Comparison of ENCODE assay signal across 19 mouse cellular contexts in genomic region chr5:67931623-67932022, GRCm38 (mm10). TPM values are rescaled to one million over a fixed set of nuclear protein-coding genes. Genes with fewer than 3 reads are reported as not detected.
A peak's percentile ranks its signal among the peaks of the same experiment; 100 is the strongest.
DNase-seq lines count a peak whose midpoint lies in the region; ATAC-seq and TF ChIP-seq lines count a peak whose summit lies in the region.
"Had no signal": no experiment of that assay in that cellular context is flagged by ENCODE, and none has a peak within 500 bp of the region (broad histone marks: within the 10 kb centered on the region; RNA-seq: fewer than 3 reads in every experiment).

No protein-coding gene starts in this region.

- H3K36me3 ChIP-seq in megakaryocyte, embryonic 14.5 days (replicated peaks; ENCODE audit: low read length): no peaks in the 10 kb centered on the region
- H3K36me3 ChIP-seq in intestine, embryonic 16.5 days (ENCODE audit: control insufficient read depth, insufficient read depth, low read length): no peaks in the 10 kb centered on the region
- H3K36me3 ChIP-seq in stomach, postnatal 0 days (ENCODE audit: control insufficient read depth, insufficient read depth, low read length): no peaks in the 10 kb centered on the region
- no peaks in the 10 kb centered on the region for H3K36me3 ChIP-seq in midbrain, embryonic 13.5 days
- H3K36me3 ChIP-seq: midbrain, embryonic 10.5 days had no signal

- H3K27ac ChIP-seq in intestine, embryonic 16.5 days (ENCODE audit: low read length): 0 out of 2 replicates have a peak overlapping the region, but pooled peaks have one; percentile 6
- H3K27ac ChIP-seq in stomach, postnatal 0 days (replicated peaks): no peak overlapping the region
- H3K27ac ChIP-seq in midbrain, embryonic 13.5 days: no peak overlapping the region
- H3K27ac ChIP-seq: midbrain, embryonic 10.5 days had no signal

- no peak overlapping the region for H3K9ac ChIP-seq in intestine, embryonic 16.5 days (ENCODE audit: low read depth, low read length)
- H3K9ac ChIP-seq in stomach, postnatal 0 days (ENCODE audit: low read length): no peak overlapping the region
- no peak overlapping the region for H3K9ac ChIP-seq in midbrain, embryonic 13.5 days (replicated peaks)

- peak overlapping the region; percentile 82 for H3K4me3 ChIP-seq in megakaryocyte, embryonic 14.5 days (replicated peaks)
- H3K4me3 ChIP-seq in intestine, embryonic 16.5 days (ENCODE audit: low read length): no peak overlapping the region
- H3K4me3 ChIP-seq in lung, adult 2 months (replicated peaks; ENCODE audit: extremely low read depth, low read depth, low read length): no peak overlapping the region
- no peak overlapping the region for H3K4me3 ChIP-seq in stomach, postnatal 0 days (ENCODE audit: low read depth, low read length)
- H3K4me3 ChIP-seq in midbrain, embryonic 13.5 days (replicated peaks): no peak overlapping the region
- H3K4me3 ChIP-seq: midbrain, embryonic 10.5 days had no signal

- WGBS in intestine, embryonic 16.5 days: 31% methylated on average over 2 of the region's 2 CpGs
- 23% methylated on average over 2 of the region's 2 CpGs for WGBS in lung, adult 2 months
- 37% methylated on average over 2 of the region's 2 CpGs for WGBS in stomach, postnatal 0 days
- 90% methylated on average over 2 of the region's 2 CpGs for WGBS in midbrain, embryonic 13.5 days

- no peak for TF ChIP-seq CTCF in lung, adult 2 months (IDR thresholded peaks at IDR 0.05; ENCODE audit: insufficient read depth, low read length)
- TF ChIP-seq CTCF in stomach, postnatal 0 days (IDR thresholded peaks at IDR 0.05; ENCODE audit: low read depth): no peak

- H3K27me3 ChIP-seq in megakaryocyte, embryonic 14.5 days (replicated peaks): no peaks in the 10 kb centered on the region
- no peaks in the 10 kb centered on the region for H3K27me3 ChIP-seq in intestine, embryonic 16.5 days (replicated peaks; ENCODE audit: control insufficient read depth, insufficient read depth, low read length)
- no peaks in the 10 kb centered on the region for H3K27me3 ChIP-seq in stomach, postnatal 0 days (ENCODE audit: control insufficient read depth, insufficient read depth, low read length)
- H3K27me3 ChIP-seq in midbrain, embryonic 13.5 days: no peaks in the 10 kb centered on the region

- H3K4me1 ChIP-seq in megakaryocyte, embryonic 14.5 days: peaks cover 87% of the 10 kb centered on the region
- H3K4me1 ChIP-seq in intestine, embryonic 16.5 days (ENCODE audit: control insufficient read depth, insufficient read depth, low read length): 0 out of 2 replicates have a peak, but pooled peaks cover 3% of the 10 kb centered on the region
- H3K4me1 ChIP-seq in lung, adult 2 months (ENCODE audit: control insufficient read depth, insufficient read depth, low read length): peaks cover 16% of the 10 kb centered on the region; the same call in 1 of the 2 replicates
- no peaks in the 10 kb centered on the region for H3K4me1 ChIP-seq in stomach, postnatal 0 days (replicated peaks; ENCODE audit: control insufficient read depth, insufficient read depth)
- H3K4me1 ChIP-seq in midbrain, embryonic 13.5 days (replicated peaks): no peaks in the 10 kb centered on the region
- H3K4me1 ChIP-seq: midbrain, embryonic 10.5 days had no signal

- peak; percentile 37; the same call in 1 of the 2 replicates for TF ChIP-seq POLR2A in lung, adult 2 months (IDR thresholded peaks at IDR 0.05; ENCODE audit: borderline replicate concordance, extremely low read depth, low read depth, low read length)

- no peak for ATAC-seq in megakaryocyte, adult 5-6 weeks (ENCODE audit: poor library complexity, severe bottlenecking)
- peak; percentile 99 for ATAC-seq in intestine, embryonic 16.5 days
- peak; percentile 96 for ATAC-seq in stomach, postnatal 0 days (ENCODE audit: low FRiP score, low TSS enrichment)
- ATAC-seq in midbrain, embryonic 13.5 days: no peak

- H3K9me3 ChIP-seq in megakaryocyte, embryonic 14.5 days: no peaks in the 10 kb centered on the region
- H3K9me3 ChIP-seq in intestine, embryonic 16.5 days (ENCODE audit: control insufficient read depth, low read length): no peaks in the 10 kb centered on the region
- H3K9me3 ChIP-seq in stomach, postnatal 0 days (ENCODE audit: control insufficient read depth, low read length): no peaks in the 10 kb centered on the region
- no peaks in the 10 kb centered on the region; the same call in 1 of the 2 replicates for H3K9me3 ChIP-seq in midbrain, embryonic 13.5 days
- H3K9me3 ChIP-seq: midbrain, embryonic 10.5 days had no signal

- DNase-seq in lung, adult 2 months: no peak
- DNase-seq in stomach, postnatal 0 days (ENCODE audit: low spot score): peak; percentile 33
- no peak for DNase-seq in left cerebral cortex, postnatal 14 days (ENCODE audit: low spot score in 2 of 2)
- no peak for DNase-seq in frontal cortex, postnatal 25 days (ENCODE audit: low spot score in 2 of 2)
- DNase-seq: cerebellum, adult 2 months; kidney, adult 11 months; left cerebral cortex, postnatal 4 days; thymus, postnatal 4 days had no signal

- intact Hi-C loops in left cerebral cortex, postnatal 14 days (cut with DNase I): loop anchor here (5.0 to 10.0 kb wide), 2 partner anchors 34 to 177 kb away; no protein-coding TSS in a partner anchor

- no peak for TF ChIP-seq EP300 in stomach, postnatal 0 days (optimal IDR thresholded peaks at IDR 0.05)

- no peak overlapping the region for H3K4me2 ChIP-seq in intestine, embryonic 16.5 days (ENCODE audit: low read depth, low read length)
- H3K4me2 ChIP-seq in stomach, postnatal 0 days (replicated peaks; ENCODE audit: low read depth): no peak overlapping the region
- no peak overlapping the region for H3K4me2 ChIP-seq in midbrain, embryonic 13.5 days (replicated peaks)

RNA-seq across cellular contexts. Expression of gene Gm5108, which starts 9.8 kb away (rescaled TPM):
- polyA plus RNA-seq in megakaryocyte, embryonic 14.5 days (2012; ENCODE audit: insufficient read depth, low replicate concordance): not detected in 2 replicates
- not detected in 2 replicates for total RNA-seq in megakaryocyte, adult 5-6 weeks (2015)
- not detected in 2 replicates for total RNA-seq in megakaryocyte, adult 5-6 weeks (2017)
- polyA plus RNA-seq in intestine, embryonic 16.5 days (2015; fragmentation: Nextera tagmentation; extraction: Ambion mirVana): not detected in 2 replicates
- not detected in 2 replicates for polyA plus RNA-seq in lung, adult 2 months (2012; rRNA removed)
- polyA plus RNA-seq in stomach, postnatal 0 days (2015; fragmentation: Nextera tagmentation; extraction: Ambion mirVana): not detected in 2 replicates
- polyA plus RNA-seq in midbrain, embryonic 13.5 days (2015; fragmentation: Nextera tagmentation; extraction: Ambion mirVana): not detected in 2 replicates
- total RNA-seq in left cerebral cortex, postnatal 14 days (2021): not detected
- total RNA-seq: gastrocnemius, adult 8-10 months; layer of hippocampus, adult 8-10 months; left cerebral cortex, postnatal 4 days had no signal
- polyA plus RNA-seq: cerebellum, adult 2 months; embryonic facial prominence, embryonic 11.5 days; forebrain, embryonic 11.5 days; heart, postnatal 0 days; midbrain, embryonic 10.5 days; neural tube, embryonic 11.5 days had no signal

RNA-seq across cellular contexts. Expression of gene Gm21905, which starts 14.6 kb away (rescaled TPM):
- polyA plus RNA-seq in megakaryocyte, embryonic 14.5 days (2012; ENCODE audit: insufficient read depth, low replicate concordance): not detected in 2 replicates
- not detected in 2 replicates for total RNA-seq in megakaryocyte, adult 5-6 weeks (2015)
- not detected in 2 replicates for total RNA-seq in megakaryocyte, adult 5-6 weeks (2017)
- not detected in 2 replicates for polyA plus RNA-seq in intestine, embryonic 16.5 days (2015; fragmentation: Nextera tagmentation; extraction: Ambion mirVana)
- polyA plus RNA-seq in lung, adult 2 months (2012; rRNA removed): not detected in 2 replicates
- polyA plus RNA-seq in stomach, postnatal 0 days (2015; fragmentation: Nextera tagmentation; extraction: Ambion mirVana): not detected in 2 replicates
- polyA plus RNA-seq in midbrain, embryonic 13.5 days (2015; fragmentation: Nextera tagmentation; extraction: Ambion mirVana): not detected in 2 replicates
- not detected for total RNA-seq in left cerebral cortex, postnatal 14 days (2021)
- total RNA-seq: gastrocnemius, adult 8-10 months; layer of hippocampus, adult 8-10 months; left cerebral cortex, postnatal 4 days had no signal
- polyA plus RNA-seq: cerebellum, adult 2 months; embryonic facial prominence, embryonic 11.5 days; forebrain, embryonic 11.5 days; heart, postnatal 0 days; midbrain, embryonic 10.5 days; neural tube, embryonic 11.5 days had no signal

Comparison
In these comparisons a context has a peak if more than half of its experiments do, and no peak if none do; other contexts are left out.
1. ATAC-seq: peak in intestine, embryonic 16.5 days (single experiment) and stomach, postnatal 0 days (single experiment); none in megakaryocyte, adult 5-6 weeks (single experiment) and midbrain, embryonic 13.5 days (single experiment).